Mouse (Mus musculus) cerebellum, postnatal 36 days (tissue): ENCODE results near the gene Arhgef7.

ENCODE experiments used
- DNase-seq, 2 experiments: peaks; one replicate each; pipeline ENCODE4 v3.0.0; 2021 to 2022; ENCODE audit warnings: mixed read lengths in 2 of 2

Arhgef7 gene

GRCm38 (mm10) chr8:11727273-11727650, 259 bp upstream of the Arhgef7 start:
- no peak for DNase-seq

- peak; percentile 49 to 55 for DNase-seq
Observed at GRCm38 (mm10) chr8:11728482-11729295, 1.2 kb downstream of the Arhgef7 start.

- DNase-seq: no peak
Observed at GRCm38 (mm10) chr8:11730271-11730940, 2.9 kb downstream of the Arhgef7 start.

GRCm38 (mm10) chr8:11735672-11736235, 8.2 kb downstream of the Arhgef7 start:
- no peak for DNase-seq

GRCm38 (mm10) chr8:11737096-11737495, 9.6 kb downstream of the Arhgef7 start:
- DNase-seq: peak; percentile 26 to 27

GRCm38 (mm10) chr8:11739082-11739481, 11.6 kb downstream of the Arhgef7 start:
- DNase-seq: no peak

GRCm38 (mm10) chr8:11740857-11741256, 13.3 kb downstream of the Arhgef7 start:
- DNase-seq: peak; percentile 30 to 40

- DNase-seq: no peak
Observed at GRCm38 (mm10) chr8:11743580-11743979, 16.1 kb downstream of the Arhgef7 start.

- DNase-seq: no peak
Observed at GRCm38 (mm10) chr8:11746850-11747600, 19.5 kb downstream of the Arhgef7 start.

- no peak for DNase-seq
Observed at GRCm38 (mm10) chr8:11749472-11749871, 22.0 kb downstream of the Arhgef7 start.

- DNase-seq: no peak
Observed at GRCm38 (mm10) chr8:11752338-11752737, 24.8 kb downstream of the Arhgef7 start.

GRCm38 (mm10) chr8:11753155-11753941, 25.8 kb downstream of the Arhgef7 start:
- no peak for DNase-seq

- no peak for DNase-seq
Observed at GRCm38 (mm10) chr8:11754723-11755122, 27.2 kb downstream of the Arhgef7 start.

- peak; percentile 76 to 84 for DNase-seq
Observed at GRCm38 (mm10) chr8:11755873-11756272, 28.4 kb downstream of the Arhgef7 start.

- DNase-seq: peak; percentile 85 to 90
Observed at GRCm38 (mm10) chr8:11757568-11758481, 30.3 kb downstream of the Arhgef7 start.

- peak; percentile 46 to 61 for DNase-seq
Observed at GRCm38 (mm10) chr8:11758482-11759281, 31.2 kb downstream of the Arhgef7 start.

GRCm38 (mm10) chr8:11761551-11761950, 34.0 kb downstream of the Arhgef7 start:
- peak in 1 of 2 experiments; percentile 45 for DNase-seq

GRCm38 (mm10) chr8:11762048-11762447, 34.5 kb downstream of the Arhgef7 start:
- DNase-seq: peak; percentile 82 to 83

- DNase-seq: peak; percentile 83
Observed at GRCm38 (mm10) chr8:11762821-11763220, 35.3 kb downstream of the Arhgef7 start.

GRCm38 (mm10) chr8:11767213-11767840, 39.8 kb downstream of the Arhgef7 start:
- DNase-seq: peak in 1 of 2 experiments; percentile 41
